Mouse (Mus musculus) forebrain, embryonic 16.5 days (tissue): ENCODE results near the gene Prr29. TPM values are rescaled to one million over a fixed set of nuclear protein-coding genes. Genes with fewer than 3 reads are reported as not detected.

Experiments used
- ATAC-seq: fragments of 200-750 bp; cut with Nextera tagmentation; 2 replicates; pipeline ENCODE4 v1.8.0; 2017; ENCODE audit warnings: mild to moderate bottlenecking, moderate library complexity
- H3K27ac ChIP-seq: fragments of 300-500 bp; sonication (generic); 2 replicates; pipeline ENCODE4 v1.5.1; 2014; ENCODE audit warnings: low read length, control low read depth
- H3K27me3 ChIP-seq: fragments of 300-500 bp; sonication (generic); replicated peaks from 2 replicates; pipeline ENCODE4 v1.6.1; 2014; ENCODE audit warnings: low read length; ENCODE audit not compliant: control insufficient read depth, insufficient read depth
- H3K36me3 ChIP-seq: fragments of 300-500 bp; sonication (generic); 2 replicates; pipeline ENCODE4 v1.6.1; 2014; ENCODE audit not compliant: control insufficient read depth, insufficient read depth
- H3K4me1 ChIP-seq: fragments of 300-500 bp; sonication (generic); replicated peaks from 2 replicates; pipeline ENCODE4 v1.6.1; 2014; ENCODE audit warnings: low read length; ENCODE audit not compliant: control insufficient read depth, insufficient read depth
- H3K4me2 ChIP-seq: fragments of 300-500 bp; sonication (generic); 2 replicates; pipeline ENCODE4 v1.6.1; 2014; ENCODE audit warnings: mild to moderate bottlenecking, low read length, control low read depth
- H3K4me3 ChIP-seq: fragments of 300-500 bp; sonication (generic); replicated peaks from 2 replicates; pipeline ENCODE4 v1.5.1; 2014; ENCODE audit warnings: mild to moderate bottlenecking, low read length, control low read depth
- H3K9ac ChIP-seq: fragments of 300-500 bp; sonication (generic); replicated peaks from 2 replicates; pipeline ENCODE4 v1.6.1; 2014; ENCODE audit warnings: low read depth, low read length, control low read depth
- H3K9me3 ChIP-seq: fragments of 300-500 bp; sonication (generic); 2 replicates; pipeline ENCODE4 v1.6.1; 2016; ENCODE audit warnings: low read length; ENCODE audit not compliant: control insufficient read depth
- WGBS: fragments of 180-500 bp; shearing (Covaris S2); extraction: QIAGEN DNeasy Blood & Tissue Kit; methylation state at CpG from one replicate; pipeline ENCODE4 v1.1.7; 2014; 5-methylcytosine and 5-hydroxymethylcytosine counted together
- polyA plus RNA-seq: library from polyadenylated mRNA; unstranded; fragments of >200 nt; fragmentation: Nextera tagmentation; extraction: Ambion mirVana; gene quantifications from 2 replicates; pipeline ENCODE4 v1.2.1, GENCODE M21; 2015

Gene Prr29
- polyA plus RNA-seq, 1 experiment from 2014 or later, result not detected

GRCm38 (mm10) chr11:106374559-106374958 is 9.3 kb downstream of the Prr29 start:
- WGBS, result 53% methylated on average over 9 of the region's 9 CpGs

GRCm38 (mm10) chr11:106374979-106375378 is 9.7 kb downstream of the Prr29 start:
- no peak overlapping the region for H3K4me2 ChIP-seq
- no peaks in the 10 kb centered on the region for H3K4me1 ChIP-seq
- no peak for ATAC-seq
- no peaks in the 10 kb centered on the region for H3K9me3 ChIP-seq
- no peaks in the 10 kb centered on the region for H3K36me3 ChIP-seq
- H3K27me3 ChIP-seq, result no peaks in the 10 kb centered on the region
- WGBS, result 82% methylated on average over 5 of the region's 5 CpGs
- no peak overlapping the region for H3K9ac ChIP-seq
- H3K27ac ChIP-seq, result no peak overlapping the region
- H3K4me3 ChIP-seq, result no peak overlapping the region

More at GRCm38 (mm10) chr11:106374559-106374958, 9.3 kb downstream of the Prr29 start:
- Histone ChIP-seq H3K27ac (no peak overlapping the region), H3K4me3 (no peak overlapping the region), H3K36me3 (no peaks in the 10 kb centered on the region), H3K9ac (no peak overlapping the region), H3K4me2 (no peak overlapping the region), H3K4me1 (no peaks in the 10 kb centered on the region), H3K9me3 (no peaks in the 10 kb centered on the region), H3K27me3 (no peaks in the 10 kb centered on the region)
- ATAC-seq, result no peak

DNA sequence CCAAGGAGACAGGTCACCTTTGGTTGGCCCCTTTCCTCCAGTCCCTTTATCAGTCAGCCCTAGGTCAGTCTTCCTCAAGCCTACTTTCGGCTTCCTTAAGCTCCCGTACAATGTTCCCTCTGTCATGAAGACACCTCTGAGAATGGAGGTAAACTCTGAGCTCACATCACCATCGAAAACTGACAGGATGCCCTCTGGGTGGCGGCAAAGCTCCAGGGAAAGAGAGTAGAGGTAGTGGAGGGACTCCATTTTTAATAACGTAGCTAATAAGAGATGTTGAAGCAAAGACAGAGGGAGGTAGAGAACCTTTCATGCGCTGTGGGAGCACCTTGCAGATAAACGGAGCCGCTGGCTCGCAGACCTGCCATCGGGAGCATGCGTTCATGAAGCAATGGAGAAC is 15.7 kb downstream of the Prr29 start:
- no peak for ATAC-seq
- 83% methylated on average over 11 of the region's 11 CpGs for WGBS
- no peak overlapping the region for H3K4me3 ChIP-seq
- no peaks in the 10 kb centered on the region for H3K9me3 ChIP-seq
- no peak overlapping the region for H3K9ac ChIP-seq
- no peaks in the 10 kb centered on the region for H3K36me3 ChIP-seq
- no peaks in the 10 kb centered on the region for H3K4me1 ChIP-seq
- H3K4me2 ChIP-seq, result no peak overlapping the region
- H3K27me3 ChIP-seq, result no peaks in the 10 kb centered on the region
- H3K27ac ChIP-seq, result no peak overlapping the region

DNA sequence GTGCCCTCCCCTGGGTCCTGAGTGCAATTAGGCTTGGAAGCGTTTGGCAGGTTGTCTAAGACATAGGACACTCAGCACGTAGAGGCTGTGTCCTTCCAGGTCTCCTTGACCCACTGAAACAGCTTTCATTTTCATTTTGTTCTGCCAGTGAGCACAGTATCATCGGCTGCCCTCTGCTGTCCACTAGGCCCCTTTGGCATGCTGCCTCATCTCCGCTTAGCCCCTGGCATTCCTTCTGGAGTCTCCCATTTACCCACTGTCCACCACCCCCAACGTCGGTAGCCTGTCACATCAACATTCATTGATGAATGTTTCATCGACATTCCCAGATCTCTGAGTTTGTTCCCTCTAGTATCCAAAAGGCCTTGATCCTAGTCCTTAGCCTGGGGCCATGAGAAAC is 16.6 kb downstream of the Prr29 start:
- H3K27me3 ChIP-seq, result no peaks in the 10 kb centered on the region
- H3K27ac ChIP-seq, result no peak overlapping the region
- no peak overlapping the region for H3K4me3 ChIP-seq
- WGBS, result 91% methylated on average over 7 of the region's 7 CpGs
- no peaks in the 10 kb centered on the region for H3K36me3 ChIP-seq
- no peaks in the 10 kb centered on the region for H3K9me3 ChIP-seq
- no peak overlapping the region for H3K4me2 ChIP-seq
- no peak for ATAC-seq
- H3K4me1 ChIP-seq, result no peaks in the 10 kb centered on the region
- H3K9ac ChIP-seq, result no peak overlapping the region

- no peak overlapping the region for H3K4me3 ChIP-seq
- no peaks in the 10 kb centered on the region for H3K4me1 ChIP-seq
- no peaks in the 10 kb centered on the region for H3K9me3 ChIP-seq
- H3K27ac ChIP-seq, result no peak overlapping the region
- no peaks in the 10 kb centered on the region for H3K36me3 ChIP-seq
- no peak overlapping the region for H3K4me2 ChIP-seq
- no peak for ATAC-seq
- 81% methylated on average over 5 of the region's 5 CpGs for WGBS
- no peak overlapping the region for H3K9ac ChIP-seq
- H3K27me3 ChIP-seq, result no peaks in the 10 kb centered on the region
Measured at GRCm38 (mm10) chr11:106382424-106382823, 17.2 kb downstream of the Prr29 start.

DNA sequence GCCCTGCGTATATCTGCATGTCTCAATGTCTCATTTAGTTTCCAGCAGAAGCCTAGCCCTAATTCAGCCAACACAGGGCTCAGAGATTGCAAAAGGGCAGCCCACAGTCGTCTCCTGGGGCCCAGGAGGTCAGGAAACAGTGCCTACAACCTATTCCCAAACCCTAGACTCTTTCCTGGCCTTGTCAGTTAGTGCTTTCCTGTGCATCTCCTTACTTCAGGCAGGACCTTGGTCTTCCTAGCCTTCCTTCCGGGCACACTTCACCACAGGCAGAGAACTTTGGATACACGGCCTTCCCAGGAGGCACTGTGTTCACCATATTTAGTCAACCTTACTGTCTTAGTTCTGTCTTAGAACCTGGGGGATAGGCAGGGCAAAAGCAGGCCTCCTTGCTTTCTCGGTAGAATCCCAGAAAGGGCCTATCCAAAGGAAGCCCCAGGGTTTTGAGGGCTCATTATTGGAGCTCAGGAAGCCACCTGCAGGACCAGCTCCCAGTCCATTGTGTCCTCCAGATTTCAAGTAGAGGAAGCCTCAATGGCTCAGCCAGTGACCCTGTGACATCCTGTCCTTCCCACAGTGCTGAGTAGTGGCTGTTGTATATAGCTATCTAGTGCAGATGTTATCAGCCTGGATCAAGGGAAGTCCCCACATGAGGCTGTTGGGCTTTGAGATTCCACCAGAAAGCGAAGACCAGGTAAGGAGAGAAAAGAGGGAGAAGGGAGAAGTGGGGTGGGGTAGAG is 17.9 kb downstream of the Prr29 start:
- H3K27ac ChIP-seq, result no peak overlapping the region
- no peaks in the 10 kb centered on the region for H3K9me3 ChIP-seq
- no peak for ATAC-seq
- no peaks in the 10 kb centered on the region for H3K4me1 ChIP-seq
- 74% methylated on average over 6 of the region's 6 CpGs for WGBS
- no peaks in the 10 kb centered on the region for H3K27me3 ChIP-seq
- H3K4me3 ChIP-seq, result no peak overlapping the region
- H3K9ac ChIP-seq, result no peak overlapping the region
- no peak overlapping the region for H3K4me2 ChIP-seq
- H3K36me3 ChIP-seq, result no peaks in the 10 kb centered on the region

GRCm38 (mm10) chr11:106386409-106386808 is 21.1 kb downstream of the Prr29 start:
- H3K4me1 ChIP-seq, result no peaks in the 10 kb centered on the region
- no peaks in the 10 kb centered on the region for H3K27me3 ChIP-seq
- WGBS, result 96% methylated on average over 3 of the region's 3 CpGs
- no peak overlapping the region for H3K4me2 ChIP-seq
- H3K36me3 ChIP-seq, result no peaks in the 10 kb centered on the region
- no peak overlapping the region for H3K9ac ChIP-seq
- H3K9me3 ChIP-seq, result no peaks in the 10 kb centered on the region
- H3K4me3 ChIP-seq, result no peak overlapping the region
- no peak for ATAC-seq
- no peak overlapping the region for H3K27ac ChIP-seq

DNA sequence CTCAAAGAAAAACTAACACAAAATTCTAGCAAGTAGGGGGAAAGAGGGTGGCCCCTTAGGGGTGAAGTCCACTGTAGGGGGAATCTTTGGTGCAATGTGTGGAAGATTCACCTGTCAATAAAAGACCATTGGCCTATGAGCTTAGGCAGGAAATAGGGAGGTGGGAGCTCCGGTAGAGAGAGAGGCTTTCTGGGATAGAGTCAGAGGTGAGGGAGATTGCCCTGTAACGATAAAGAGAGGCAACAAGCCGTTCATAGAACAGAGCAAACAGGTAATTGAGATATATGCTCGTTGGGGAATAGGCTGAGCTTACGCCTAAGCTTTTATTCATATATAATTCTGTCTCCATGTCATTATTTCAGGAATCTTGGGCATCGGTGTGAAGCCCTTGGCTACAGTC is 21.7 kb downstream of the Prr29 start:
- Histone ChIP-seq H3K27me3 (no peaks in the 10 kb centered on the region), H3K36me3 (no peaks in the 10 kb centered on the region), H3K4me3 (no peak overlapping the region), H3K4me1 (no peaks in the 10 kb centered on the region), H3K4me2 (no peak overlapping the region), H3K9me3 (no peaks in the 10 kb centered on the region), H3K9ac (no peak overlapping the region), H3K27ac (no peak overlapping the region)
- ATAC-seq, result no peak
- 78% methylated on average over 6 of the region's 6 CpGs for WGBS

DNA sequence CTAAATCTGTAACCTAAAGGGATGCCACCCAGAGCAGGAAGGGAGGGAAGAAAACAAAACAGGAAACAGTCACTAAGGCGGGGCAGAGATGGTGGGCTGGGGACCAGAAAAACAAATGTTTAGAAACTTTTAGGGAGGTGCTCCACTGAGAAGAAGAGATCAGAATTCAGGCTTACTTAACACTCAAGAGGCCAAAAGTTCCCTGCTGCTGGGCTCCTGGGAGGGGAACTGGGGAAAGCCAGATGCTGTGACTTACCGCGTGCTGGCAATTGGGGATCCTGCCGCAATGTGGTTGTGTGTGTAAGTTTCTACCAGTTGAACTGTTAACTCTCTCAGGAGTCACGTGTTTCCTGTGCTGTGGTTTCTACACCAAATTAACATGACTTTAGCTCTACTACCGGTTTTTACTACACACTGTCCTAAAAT is 22.5 kb downstream of the Prr29 start, which contains the start of gene Icam2:
Icam2 (minus strand) TSS at position 285 of the 426 bp plus-strand sequence.
- 86% methylated on average over 6 of the region's 6 CpGs for WGBS
- Histone ChIP-seq H3K4me3 (no peak within 1 kb of the TSS), H3K27ac (no peak within 1 kb of the TSS), H3K27me3 (no peaks in the 10 kb centered on the region), H3K4me2 (no peak within 1 kb of the TSS), H3K36me3 (no peaks in the 10 kb centered on the region), H3K9me3 (no peaks in the 10 kb centered on the region), H3K9ac (no peak within 1 kb of the TSS), H3K4me1 (no peaks in the 10 kb centered on the region)
- ATAC-seq, result no peak

- Histone ChIP-seq H3K4me1 (no peaks in the 10 kb centered on the region), H3K27ac (no peak overlapping the region), H3K36me3 (no peaks in the 10 kb centered on the region), H3K9me3 (no peaks in the 10 kb centered on the region), H3K4me2 (no peak overlapping the region), H3K9ac (no peak overlapping the region), H3K4me3 (no peak overlapping the region), H3K27me3 (no peaks in the 10 kb centered on the region)
- 37% methylated on average over 3 of the region's 3 CpGs for WGBS
- no peak for ATAC-seq
Measured at GRCm38 (mm10) chr11:106389611-106390010, 24.3 kb downstream of the Prr29 start.
